Mouse (Mus musculus) erythroblast, embryonic 14.5 days (primary cell): ENCODE measurements around the gene Ggact. TPM values are rescaled to one million over a fixed set of nuclear protein-coding genes. Genes with fewer than 3 reads are reported as not detected.

Source experiments
- H3K27me3 ChIP-seq: 2 replicates; pipeline ENCODE4 v1.6.1; 2012; ENCODE audit warnings: inconsistent platforms; ENCODE audit not compliant: control insufficient read depth
- H3K36me3 ChIP-seq: 2 replicates; pipeline ENCODE4 v1.6.1; 2012; ENCODE audit warnings: mild to moderate bottlenecking, inconsistent platforms; ENCODE audit not compliant: control insufficient read depth
- H3K4me1 ChIP-seq: 2 replicates; pipeline ENCODE4 v1.6.1; 2012; ENCODE audit warnings: inconsistent platforms; ENCODE audit not compliant: control insufficient read depth
- H3K4me3 ChIP-seq: replicated peaks from 2 replicates; pipeline ENCODE3; 2012; ENCODE audit warnings: moderate library complexity, mild to moderate bottlenecking, inconsistent platforms
- H3K9me3 ChIP-seq: 2 replicates; pipeline ENCODE4 v1.6.1; 2012; ENCODE audit warnings: low read length, inconsistent platforms, mixed read lengths; ENCODE audit not compliant: control insufficient read depth
- GATA1 ChIP-seq: IDR thresholded peaks from 2 replicates; pipeline ENCODE4 v1.6.1; 2012; ENCODE audit warnings: low read length, inconsistent platforms, mixed read lengths
- TAL1 ChIP-seq: IDR thresholded peaks from 3 replicates; pipeline ENCODE4 v1.6.1; 2012; ENCODE audit warnings: low read length, inconsistent platforms, mixed read lengths
- polyA plus RNA-seq: library from polyadenylated mRNA; stranded (reverse); fragments of >175 nt; gene quantifications from 2 replicates; pipeline ENCODE4 v1.2.3, GENCODE M21; 2012

The Ggact gene
- polyA plus RNA-seq, 1 experiment = 1.7 TPM

DNA sequence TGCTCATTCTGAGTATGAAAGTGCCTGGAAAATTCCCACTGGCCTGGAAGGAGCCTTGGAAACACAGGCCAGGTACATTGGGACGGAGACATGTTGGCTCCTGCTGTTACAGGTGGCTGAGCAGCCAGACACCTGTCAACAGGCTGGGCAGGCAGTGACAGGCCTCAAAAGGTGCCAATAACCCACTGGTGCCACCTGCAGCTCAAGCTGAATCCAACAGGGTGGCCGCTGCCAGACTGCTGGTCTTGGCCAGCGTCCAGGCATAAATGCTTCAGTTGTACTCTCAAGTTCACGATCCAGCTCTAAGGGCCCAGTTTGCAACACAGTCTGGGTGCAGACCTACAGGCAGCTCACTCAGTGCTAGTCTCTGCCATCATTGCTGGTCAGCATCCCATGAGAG is 10.7 kb downstream of the Ggact start:
- H3K4me3 ChIP-seq = no peak overlapping the region
- no peaks in the 10 kb centered on the region for H3K27me3 ChIP-seq
- H3K4me1 ChIP-seq = no peaks in the 10 kb centered on the region
- TF ChIP-seq GATA1 (no peak), TAL1 (no peak)
- peaks cover 12% of the 10 kb centered on the region for H3K36me3 ChIP-seq
- H3K9me3 ChIP-seq = no peaks in the 10 kb centered on the region

DNA sequence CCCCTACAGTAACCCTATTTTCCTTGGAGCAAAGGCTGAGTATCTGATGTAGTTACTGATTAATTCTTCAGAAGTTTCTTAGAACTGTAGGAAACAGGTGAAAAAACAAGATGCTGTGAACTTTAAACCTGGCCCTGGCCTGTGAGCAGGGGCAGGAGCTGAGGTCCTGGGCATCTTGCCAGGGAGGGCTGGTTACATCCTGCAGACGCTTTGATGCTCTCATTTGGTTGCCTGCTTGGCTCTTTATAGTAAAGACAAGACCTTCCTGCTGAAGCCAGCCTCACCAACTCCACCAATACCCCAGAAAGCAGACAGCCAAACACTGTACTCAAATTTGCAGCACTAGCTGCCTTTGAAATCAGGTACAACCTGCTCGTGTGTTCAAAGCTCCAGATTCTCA is 11.4 kb downstream of the Ggact start:
- Histone ChIP-seq H3K36me3 (peaks cover 12% of the 10 kb centered on the region), H3K4me3 (no peak overlapping the region), H3K9me3 (no peaks in the 10 kb centered on the region), H3K4me1 (no peaks in the 10 kb centered on the region), H3K27me3 (no peaks in the 10 kb centered on the region)
- TF ChIP-seq TAL1 (no peak), GATA1 (no peak)

DNA sequence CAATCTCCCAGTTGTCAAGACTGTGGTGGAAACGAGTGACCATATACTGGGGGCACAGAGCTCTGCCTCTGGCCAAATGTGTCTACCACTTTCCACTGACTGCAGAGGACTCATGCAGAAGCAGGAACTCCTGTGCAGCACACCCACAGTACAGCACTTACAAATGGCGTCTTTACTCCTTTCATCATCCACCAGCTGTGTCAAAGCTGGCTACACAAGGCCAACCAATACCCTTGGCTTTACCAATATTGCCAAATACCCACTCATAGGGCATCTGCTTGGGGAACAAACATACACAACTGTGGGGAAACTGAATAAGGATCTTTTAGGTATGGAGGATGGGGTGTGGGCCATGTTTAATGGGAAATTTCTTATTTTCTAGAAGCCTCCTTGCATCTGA is 11.8 kb downstream of the Ggact start:
- H3K9me3 ChIP-seq = no peaks in the 10 kb centered on the region
- TF ChIP-seq GATA1 = no peak
- no peak for TF ChIP-seq TAL1
- H3K4me1 ChIP-seq = no peaks in the 10 kb centered on the region
- H3K4me3 ChIP-seq = no peak overlapping the region
- H3K36me3 ChIP-seq = peaks cover 12% of the 10 kb centered on the region
- H3K27me3 ChIP-seq = no peaks in the 10 kb centered on the region

DNA sequence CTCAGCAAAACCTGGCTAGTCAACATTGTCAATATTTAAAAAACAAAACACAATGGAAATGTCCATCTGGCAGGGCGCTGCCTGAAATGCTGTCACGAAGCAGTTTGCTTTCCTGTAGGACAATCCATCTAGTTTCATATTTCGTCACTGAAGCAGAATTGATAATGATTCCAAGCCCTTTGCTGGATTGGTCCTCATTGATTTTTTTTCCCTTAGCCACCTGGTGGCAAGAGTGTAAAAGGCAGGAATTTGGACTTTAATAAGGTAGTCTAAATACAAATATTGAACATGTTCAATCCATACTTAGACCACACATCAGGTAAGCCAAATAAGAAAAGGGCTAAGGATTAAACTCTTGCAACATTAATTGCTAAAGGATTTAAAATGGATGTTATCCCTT is 12.4 kb downstream of the Ggact start:
- no peak for TF ChIP-seq GATA1
- no peak for TF ChIP-seq TAL1
- H3K4me3 ChIP-seq = no peak overlapping the region
- H3K36me3 ChIP-seq = peaks cover 12% of the 10 kb centered on the region
- no peaks in the 10 kb centered on the region for H3K27me3 ChIP-seq
- H3K4me1 ChIP-seq = no peaks in the 10 kb centered on the region
- no peaks in the 10 kb centered on the region for H3K9me3 ChIP-seq

DNA sequence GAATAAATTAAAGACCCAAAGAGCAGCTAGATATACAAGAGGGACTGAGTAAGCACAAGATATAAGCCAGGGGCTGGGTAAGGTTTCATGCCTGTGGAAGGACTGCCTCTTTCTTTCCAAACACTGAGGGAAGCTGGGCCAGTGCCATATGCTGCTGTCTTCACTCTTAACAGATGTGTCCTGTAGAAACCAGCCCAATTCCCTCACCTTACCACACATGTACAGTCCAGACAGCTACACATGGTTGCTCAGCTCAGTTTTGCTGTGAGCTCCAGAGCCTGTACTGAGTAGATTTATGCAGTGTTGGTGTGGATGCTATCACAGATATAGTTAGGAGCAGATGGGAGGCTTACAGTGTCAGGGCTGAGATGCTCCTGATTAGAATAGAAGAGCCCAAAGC is 12.9 kb downstream of the Ggact start:
- Histone ChIP-seq H3K4me3 (no peak overlapping the region), H3K27me3 (no peaks in the 10 kb centered on the region), H3K9me3 (no peaks in the 10 kb centered on the region), H3K36me3 (peaks cover 12% of the 10 kb centered on the region), H3K4me1 (no peaks in the 10 kb centered on the region)
- no peak for TF ChIP-seq TAL1

DNA sequence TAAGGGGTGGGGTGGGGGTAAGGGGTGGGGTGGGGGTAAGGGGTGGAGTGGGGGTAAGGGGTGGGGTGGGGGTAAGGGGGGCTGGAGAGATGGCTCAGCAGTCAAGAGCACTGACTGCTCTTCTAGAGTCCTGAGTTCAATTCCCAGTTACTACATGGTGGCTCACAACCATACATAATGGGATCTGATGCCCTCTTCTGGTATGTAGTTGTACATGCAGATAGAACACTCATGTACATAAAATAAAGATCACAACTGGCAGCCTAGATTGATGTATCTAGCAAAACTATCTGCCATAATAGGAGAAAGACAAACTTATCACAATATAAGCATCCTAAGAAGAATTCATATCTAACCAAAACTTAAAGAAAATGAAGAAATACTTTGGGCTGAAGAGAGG is 15.0 kb downstream of the Ggact start:
- TF ChIP-seq TAL1 (no peak), GATA1 (no peak)
- Histone ChIP-seq H3K4me1 (no peaks in the 10 kb centered on the region), H3K9me3 (no peaks in the 10 kb centered on the region), H3K4me3 (no peak overlapping the region), H3K27me3 (no peaks in the 10 kb centered on the region), H3K36me3 (peaks cover 13% of the 10 kb centered on the region)

DNA sequence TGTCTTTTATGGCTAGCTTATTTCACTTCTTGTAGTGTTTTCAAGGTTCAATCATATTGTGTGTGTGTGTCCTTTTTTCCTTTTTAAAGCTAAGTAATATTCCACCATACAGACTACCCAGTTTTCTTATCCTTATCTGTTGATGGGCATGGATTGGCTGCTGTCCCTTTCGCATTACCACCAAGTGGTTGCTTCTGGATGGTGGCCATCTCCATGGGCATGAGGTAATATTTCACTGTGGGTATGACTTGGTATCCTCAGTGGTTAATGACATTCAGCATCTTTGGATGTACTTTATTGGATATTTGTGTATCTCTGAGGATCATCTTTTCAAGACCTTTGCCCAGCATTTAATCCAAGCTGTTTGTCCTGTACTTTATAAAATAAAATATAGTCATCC is 17.5 kb downstream of the Ggact start:
- H3K4me1 ChIP-seq = no peaks in the 10 kb centered on the region
- H3K9me3 ChIP-seq = no peaks in the 10 kb centered on the region
- no peak overlapping the region for H3K4me3 ChIP-seq
- TF ChIP-seq GATA1 (no peak), TAL1 (no peak)
- H3K36me3 ChIP-seq = peaks cover 18% of the 10 kb centered on the region
- H3K27me3 ChIP-seq = no peaks in the 10 kb centered on the region

DNA sequence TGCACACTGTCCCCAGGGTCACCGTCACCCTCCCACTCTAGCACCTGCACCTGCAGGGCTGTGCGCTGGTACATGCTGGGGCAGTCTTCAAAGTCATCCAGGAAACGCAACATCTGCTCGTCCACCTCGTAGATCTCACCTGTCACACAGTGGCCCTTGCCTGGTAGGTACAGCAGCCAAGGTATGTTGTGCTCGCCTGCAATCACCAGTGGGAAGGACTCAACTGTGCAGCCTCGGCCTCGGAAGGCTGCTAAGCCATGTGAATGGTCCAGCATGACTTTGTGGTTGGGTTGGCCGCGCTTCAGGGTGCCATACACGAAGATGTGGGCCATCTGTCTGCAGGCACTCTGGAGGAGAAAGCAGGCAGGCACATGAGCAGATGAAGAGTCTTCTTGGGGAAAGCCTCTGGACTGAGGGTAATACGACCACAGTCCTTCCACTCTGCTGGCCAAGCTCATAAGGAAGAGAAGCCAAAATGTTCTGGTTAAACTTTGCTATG is 22.0 kb downstream of the Ggact start:
- Histone ChIP-seq H3K4me3 (no peak overlapping the region), H3K4me1 (no peaks in the 10 kb centered on the region), H3K27me3 (no peaks in the 10 kb centered on the region), H3K9me3 (no peaks in the 10 kb centered on the region), H3K36me3 (peaks cover 26% of the 10 kb centered on the region)
- TF ChIP-seq TAL1 (no peak), GATA1 (no peak)

DNA sequence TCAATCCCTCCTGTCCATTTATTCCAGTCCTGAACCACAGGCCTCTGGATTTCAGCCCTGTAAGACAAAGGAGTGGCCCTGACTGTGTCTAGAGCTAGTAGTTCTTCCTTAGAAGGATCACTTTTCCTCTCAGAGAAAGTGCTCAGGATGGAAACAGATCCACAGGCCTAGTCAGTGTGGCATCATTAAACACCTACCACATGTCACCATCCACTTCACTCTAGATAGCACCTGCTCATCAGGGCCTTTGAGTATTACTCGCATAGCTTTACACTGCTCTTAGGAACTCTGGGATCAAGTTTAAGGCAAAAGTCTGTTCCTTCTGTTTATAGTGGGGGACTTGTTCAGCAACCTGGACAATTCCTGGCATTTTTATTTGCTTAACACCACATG is 25.1 kb downstream of the Ggact start:
- H3K36me3 ChIP-seq = peaks cover 26% of the 10 kb centered on the region
- no peak overlapping the region for H3K4me3 ChIP-seq
- TF ChIP-seq GATA1 = no peak
- no peak for TF ChIP-seq TAL1

DNA sequence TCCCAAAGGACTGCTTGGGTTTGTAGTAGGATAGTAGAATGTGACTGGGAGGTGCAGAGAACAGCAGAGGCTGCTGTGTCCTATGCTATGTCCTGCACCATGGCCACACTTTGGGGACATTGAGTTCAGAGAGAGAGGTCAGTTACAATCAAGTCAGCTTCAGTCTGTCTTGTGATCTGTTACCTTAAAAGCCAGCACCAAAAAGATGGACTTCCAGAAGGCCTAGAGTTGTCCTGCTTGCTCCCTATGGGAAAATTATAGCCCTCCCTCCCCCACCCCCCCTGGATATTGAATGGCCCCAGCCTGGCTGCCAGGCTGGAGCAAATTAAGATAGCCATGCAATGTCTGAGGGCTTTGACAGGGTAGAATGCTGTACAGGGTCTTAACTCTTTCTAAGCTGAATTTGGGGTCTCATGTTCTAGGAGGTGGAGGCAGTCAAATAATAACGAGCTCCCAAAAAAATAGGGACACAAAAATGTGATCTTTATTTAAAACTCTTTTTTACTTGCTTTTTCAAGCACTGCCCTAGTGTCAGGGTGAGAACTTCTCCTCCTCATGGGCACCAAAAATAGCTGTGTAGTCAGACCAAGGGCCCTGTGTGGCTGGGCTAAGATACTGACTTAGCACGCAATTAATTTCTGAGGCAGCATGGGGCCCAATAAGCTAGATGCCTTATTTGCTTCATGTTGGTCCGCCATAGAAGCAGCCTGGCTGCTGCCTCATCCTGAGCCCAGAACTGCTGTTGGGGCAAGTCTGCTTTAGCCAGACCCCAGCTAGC is 25.7 kb downstream of the Ggact start:
- Histone ChIP-seq H3K9me3 (no peaks in the 10 kb centered on the region), H3K27me3 (no peaks in the 10 kb centered on the region), H3K4me3 (no peak overlapping the region), H3K36me3 (peaks cover 24% of the 10 kb centered on the region), H3K4me1 (no peaks in the 10 kb centered on the region)
- TF ChIP-seq GATA1 (no peak), TAL1 (no peak)

More for the DNA sequence above, 25.1 kb downstream of the Ggact start:
- Histone ChIP-seq H3K27me3 (no peaks in the 10 kb centered on the region), H3K4me1 (no peaks in the 10 kb centered on the region), H3K9me3 (no peaks in the 10 kb centered on the region)
